Mouse (Mus musculus): Measurements from ENCODE around the gene Ehmt2.
"Not testable (repeated sequence)": the region's sequence is repeated elsewhere in the genome, so short reads cannot be mapped to it uniquely, and the experiment has no call there.

Ehmt2 gene

GRCm38 (mm10) chr17:34928841-34929240 is 30.6 kb downstream of the Ehmt2 start:
- no peak for DNase-seq

GRCm38 (mm10) chr17:34931061-34931734 is 32.9 kb downstream of the Ehmt2 start, which contains the start of gene Neu1:
Gene Neu1 (plus strand): TSS chr17:34931253.
- DNase-seq = peak; percentile 99

GRCm38 (mm10) chr17:34931735-34932098 is 33.4 kb downstream of the Ehmt2 start:
- peak; percentile 64 to 68 for DNase-seq

GRCm38 (mm10) chr17:34932287-34932686 is 34.0 kb downstream of the Ehmt2 start:
- no peak for DNase-seq

- no peak for DNase-seq
Measured at GRCm38 (mm10) chr17:34934031-34934430, 35.8 kb downstream of the Ehmt2 start.

- DNase-seq = no peak
Measured at GRCm38 (mm10) chr17:34934830-34935229, 36.6 kb downstream of the Ehmt2 start.

- no peak for DNase-seq
Measured at GRCm38 (mm10) chr17:34937960-34938505, 39.8 kb downstream of the Ehmt2 start.

- no peak for DNase-seq
Measured at GRCm38 (mm10) chr17:34941344-34942041, 43.2 kb downstream of the Ehmt2 start.

GRCm38 (mm10) chr17:34943128-34943815 is 45.0 kb downstream of the Ehmt2 start:
- DNase-seq = no peak

- no peak for DNase-seq
Measured at GRCm38 (mm10) chr17:34944362-34944761, 46.1 kb downstream of the Ehmt2 start.

GRCm38 (mm10) chr17:34946486-34947140 is 48.3 kb downstream of the Ehmt2 start:
- DNase-seq = no peak

- DNase-seq = peak in 1 of 2 experiments; percentile 35
Measured at GRCm38 (mm10) chr17:34947606-34948005, 49.3 kb downstream of the Ehmt2 start.

GRCm38 (mm10) chr17:34948721-34949552 is 50.7 kb downstream of the Ehmt2 start:
- not testable (repeated sequence) for DNase-seq

GRCm38 (mm10) chr17:34949553-34949969 is 51.3 kb downstream of the Ehmt2 start:
- no peak for DNase-seq

GRCm38 (mm10) chr17:34950514-34951455 is 52.5 kb downstream of the Ehmt2 start:
- no peak for DNase-seq

- DNase-seq = no peak
Measured at GRCm38 (mm10) chr17:34951636-34952377, 53.5 kb downstream of the Ehmt2 start.

GRCm38 (mm10) chr17:34952378-34953040 is 54.2 kb downstream of the Ehmt2 start:
- DNase-seq = peak; percentile 83 to 87

- no peak for DNase-seq
Measured at GRCm38 (mm10) chr17:34953258-34953657, 55.0 kb downstream of the Ehmt2 start.

- DNase-seq = no peak
Measured at GRCm38 (mm10) chr17:34953904-34954303, 55.6 kb downstream of the Ehmt2 start.
